Mouse (Mus musculus) lung, postnatal 10 days (tissue): ENCODE results near the gene Efcab3.

Experiments
- DNase-seq: peaks from one replicate; pipeline ENCODE4 v3.0.0; 2021

Efcab3 gene

DNA sequence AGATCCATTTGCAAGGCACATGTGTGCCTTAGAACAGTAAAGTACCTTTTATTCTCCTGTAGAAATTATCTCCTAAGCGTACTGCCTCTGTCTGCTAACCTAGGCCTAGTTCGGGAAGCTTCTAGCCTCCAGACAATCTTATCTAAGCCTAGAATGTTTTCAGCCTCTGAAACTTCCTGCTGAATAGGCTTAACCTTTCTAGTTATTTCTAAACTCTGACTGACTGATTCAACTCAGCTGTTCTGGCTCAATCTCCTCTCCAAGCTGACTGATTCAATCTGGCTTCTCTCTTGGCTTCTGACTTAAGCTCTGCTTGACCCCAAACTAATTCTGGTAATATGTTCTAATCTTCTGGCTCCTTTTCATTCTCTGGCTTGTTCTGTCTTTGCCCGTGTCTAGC, 86.0 kb downstream of the Efcab3 start:
- no peak for DNase-seq

DNA sequence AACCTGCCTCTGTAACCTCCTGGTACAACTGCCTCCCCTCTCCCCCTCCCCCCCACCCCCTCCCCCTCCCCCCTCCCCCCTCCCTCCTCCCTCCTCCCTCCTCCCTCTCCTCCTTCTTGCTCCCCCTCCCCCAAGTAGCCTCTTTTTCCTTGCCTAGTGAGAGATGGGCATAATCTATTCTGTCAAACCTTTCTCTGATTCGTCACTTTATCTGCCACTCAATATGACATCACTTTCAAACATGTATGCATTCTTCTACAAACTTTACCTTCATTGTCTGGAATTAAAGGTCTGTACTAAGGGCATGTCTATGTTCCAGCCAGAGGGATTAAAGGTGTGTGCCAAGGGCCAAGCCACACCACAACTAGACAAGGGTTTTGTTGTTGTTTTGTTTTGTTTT, 86.4 kb downstream of the Efcab3 start:
- no peak for DNase-seq

DNA sequence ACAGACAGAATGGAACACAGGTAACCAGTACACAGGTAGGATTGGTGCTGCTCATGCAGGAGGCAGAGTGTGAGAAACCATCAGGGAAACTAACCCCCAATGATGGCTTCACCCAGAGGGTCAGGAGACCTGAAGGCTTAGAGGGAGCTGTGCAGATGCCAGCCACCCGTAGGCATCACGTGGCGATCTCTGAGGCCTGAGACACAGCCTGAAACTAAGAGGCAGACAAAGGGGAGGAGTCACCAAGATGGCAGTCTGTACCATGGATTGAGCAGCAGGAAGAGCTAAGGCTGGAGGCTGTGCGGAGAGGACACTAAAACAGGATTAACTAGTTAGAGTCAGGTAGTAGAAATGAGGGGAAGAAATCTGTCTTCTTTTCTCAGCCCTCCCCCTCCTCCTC, 87.3 kb downstream of the Efcab3 start:
- no peak for DNase-seq

- DNase-seq, result no peak
These were observed 88.0 kb downstream of the Efcab3 start for GRCm38 (mm10) chr11:105151226-105152016.

- DNase-seq, result no peak
These were observed 88.6 kb downstream of the Efcab3 start for GRCm38 (mm10) chr11:105152017-105152300.

- no peak for DNase-seq
These were observed 89.0 kb downstream of the Efcab3 start for GRCm38 (mm10) chr11:105152357-105152899.

DNA sequence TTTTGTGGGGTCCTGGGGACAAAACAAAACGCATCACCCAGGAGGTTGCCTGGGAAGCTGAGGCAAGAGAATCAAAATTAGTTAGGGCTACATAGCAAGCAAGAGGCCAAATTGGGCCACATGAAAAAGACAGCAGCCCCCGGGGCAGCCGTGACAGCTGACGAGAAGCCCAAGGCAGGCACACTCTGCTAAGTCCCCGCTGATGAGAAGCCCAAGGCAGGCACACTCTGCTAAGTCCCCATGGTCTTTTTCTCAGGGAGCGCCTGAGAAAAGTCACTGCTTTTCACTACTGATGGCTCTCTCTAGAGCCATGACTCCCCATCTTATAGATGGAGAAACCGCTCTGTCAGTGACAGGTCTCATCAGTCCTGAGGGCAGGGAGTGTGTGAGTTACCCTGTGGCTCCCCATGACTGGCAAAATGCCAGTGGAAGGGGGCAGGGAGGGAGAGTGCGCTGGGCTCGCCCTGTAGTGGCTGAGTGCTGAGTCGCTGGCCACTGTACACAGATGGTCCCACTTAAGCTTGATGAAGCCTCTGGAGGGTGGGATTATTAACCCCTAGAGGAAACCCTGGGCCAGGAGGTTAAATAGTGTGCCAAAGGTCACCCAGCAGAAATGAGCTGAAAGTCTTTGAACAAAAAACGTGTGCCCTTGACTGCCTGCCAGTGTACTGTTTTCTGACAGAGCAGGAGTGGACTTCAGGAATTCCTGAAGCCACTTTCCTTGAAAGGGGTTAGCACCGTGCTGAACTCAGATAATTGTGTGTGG, 89.9 kb downstream of the Efcab3 start:
- peak; percentile 69 for DNase-seq

DNA sequence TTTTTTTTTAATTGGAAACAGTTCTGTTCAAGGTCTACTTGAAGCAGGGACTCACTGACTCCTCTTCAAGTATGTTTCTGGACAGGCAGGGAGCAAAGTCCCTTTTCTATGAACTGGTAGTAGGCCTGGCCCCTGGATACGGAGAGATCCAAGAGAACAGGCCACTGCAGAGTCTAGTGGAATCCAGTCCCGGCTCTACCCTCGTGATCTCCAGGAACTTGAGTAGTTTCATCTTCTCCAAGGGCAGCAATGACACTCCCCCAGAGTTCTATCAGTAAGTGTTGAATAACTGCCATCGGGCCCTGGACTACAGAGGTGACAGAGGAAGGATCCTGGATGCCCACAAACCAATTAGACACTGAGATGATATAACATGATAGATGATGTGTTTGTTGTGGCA, 92.5 kb downstream of the Efcab3 start:
- DNase-seq, result no peak

DNA sequence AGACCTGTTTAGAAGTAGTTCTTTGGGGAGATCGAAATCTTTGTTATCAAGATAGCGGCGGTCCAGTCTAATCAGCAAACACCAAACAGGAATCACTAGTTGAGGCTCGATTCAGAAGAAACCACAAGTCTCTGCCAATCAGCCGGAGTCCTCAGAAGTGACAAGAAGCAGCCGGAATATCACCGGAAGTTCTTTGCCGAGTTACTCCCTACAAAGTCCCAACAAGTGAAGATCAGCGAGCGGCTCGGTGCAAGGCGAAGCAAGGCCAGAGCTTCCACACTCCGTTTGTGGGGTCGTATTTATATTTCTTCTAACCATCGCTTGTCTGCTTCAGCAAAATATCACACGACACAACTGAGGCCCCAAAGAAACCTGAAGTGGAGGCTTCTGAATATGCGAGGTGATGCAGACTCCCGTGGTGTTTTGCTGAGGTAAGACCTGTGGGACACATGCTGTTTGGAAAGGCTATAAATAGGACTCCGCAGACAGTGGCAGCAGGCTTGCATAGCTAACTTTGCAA, 93.4 kb downstream of the Efcab3 start:
- no peak for DNase-seq

DNA sequence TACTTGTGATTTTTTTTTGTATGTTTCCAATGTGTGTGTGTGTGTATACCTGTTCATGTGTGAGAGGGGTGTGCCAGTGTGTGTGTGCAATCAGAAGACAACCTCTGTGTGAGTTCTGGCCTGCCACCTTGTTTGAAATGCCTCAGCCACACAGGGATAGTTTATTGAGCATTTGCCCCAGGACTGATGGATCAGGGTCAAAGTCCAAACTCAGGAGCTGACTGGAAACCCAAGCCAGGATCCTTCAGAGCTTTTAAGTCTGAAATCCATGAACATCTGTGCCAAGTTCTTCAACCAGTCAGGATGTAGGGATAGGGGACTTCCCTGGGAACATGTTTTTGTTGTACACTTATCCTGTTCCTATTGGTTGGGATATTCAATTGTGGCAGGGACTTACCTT, 94.7 kb downstream of the Efcab3 start:
- no peak for DNase-seq

GRCm38 (mm10) chr11:105159673-105160360, 96.4 kb downstream of the Efcab3 start:
- no peak for DNase-seq

GRCm38 (mm10) chr11:105161411-105161810, 98.0 kb downstream of the Efcab3 start:
- DNase-seq, result no peak

GRCm38 (mm10) chr11:105164516-105165510, 101.4 kb downstream of the Efcab3 start:
- no peak for DNase-seq

DNA sequence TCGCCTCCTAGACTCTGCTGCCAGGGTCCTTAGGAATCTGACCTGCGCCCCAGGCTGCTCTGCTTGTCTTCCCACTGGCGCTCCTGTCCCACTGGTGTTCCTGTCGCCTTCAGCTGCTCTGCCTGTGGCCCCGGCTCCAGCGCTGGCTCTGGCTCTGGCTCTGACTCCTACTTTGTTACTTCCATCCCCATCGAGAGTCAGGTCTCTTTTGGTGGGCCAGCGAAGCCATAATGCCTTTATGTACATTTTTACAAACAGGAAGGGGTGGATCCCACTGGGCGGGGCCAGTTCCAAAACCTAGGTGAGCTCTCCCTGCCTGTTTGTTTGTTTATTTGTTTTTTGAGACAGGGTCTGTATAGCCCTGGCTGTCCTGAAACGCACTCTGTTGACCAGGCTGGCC, 103.4 kb downstream of the Efcab3 start:
- no peak for DNase-seq
